Mouse (Mus musculus): ENCODE data around the gene Ttc17.

DNA sequence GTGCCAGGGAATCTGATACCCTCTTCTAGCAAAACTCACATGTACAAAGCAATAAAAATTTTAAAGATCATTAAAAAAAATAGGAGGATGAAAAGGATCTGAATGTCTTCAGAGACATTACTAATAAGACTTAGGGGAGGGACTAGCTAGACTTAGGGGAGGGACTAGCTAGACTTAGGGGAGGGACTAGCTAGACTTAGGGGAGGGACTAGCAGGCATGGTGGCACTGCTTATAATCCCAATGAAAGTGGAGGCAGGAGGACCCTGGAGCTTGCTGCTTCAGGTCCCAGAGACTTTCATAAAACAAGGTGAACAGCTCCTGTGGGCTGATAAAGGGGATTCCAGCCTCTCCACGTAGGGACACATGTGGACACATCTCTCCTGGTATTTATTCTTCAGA, 28.3 kb upstream of the Ttc17 start:
- TF ChIP-seq CTCF (conservative IDR thresholded peaks at IDR 0.05; ENCODE audit: low read length) (no peak), NANOG (IDR thresholded peaks at IDR 0.05; ENCODE audit: borderline replicate concordance, low read length) (no peak)
